Mouse (Mus musculus): Measurements from ENCODE around the gene Pheta2. TPM values are rescaled to one million over a fixed set of nuclear protein-coding genes. Genes with fewer than 3 reads are reported as not detected.

Gene Pheta2
- polyA plus RNA-seq, 1 experiment from 2014 or later: 0.70 TPM

Other genes starting within 250 kb of the Pheta2 start
- gene Ccdc134, start 211.0 kb upstream of the Pheta2 start, polyA plus RNA-seq (2018): 6.6 to 13.4 TPM (median 7.9 TPM) in 3 replicates
- 41.2 to 100 TPM (median 69.4 TPM) in 3 replicates for gene Srebf2, start 191.8 kb upstream of the Pheta2 start, polyA plus RNA-seq (2018)
- gene Shisa8, start 126.1 kb upstream of the Pheta2 start, polyA plus RNA-seq (2018): not detected in 3 replicates
- gene Tnfrsf13c, start 114.6 kb upstream of the Pheta2 start, polyA plus RNA-seq (2018): 0.09 TPM in 1 of 3 replicates, not detected in the others
- 0.32 to 3.8 TPM (median 0.76 TPM) in 3 replicates for gene Cenpm, start 94.2 kb upstream of the Pheta2 start, polyA plus RNA-seq (2018)
- not detected in 3 replicates for gene 1500009C09Rik, start 86.5 kb upstream of the Pheta2 start, polyA plus RNA-seq (2018)
- gene Sept3, start 64.0 kb upstream of the Pheta2 start, polyA plus RNA-seq (2018): 0.17 TPM in 1 of 3 replicates, not detected in the others
- not detected in 3 replicates for gene Wbp2nl, start 40.0 kb upstream of the Pheta2 start, polyA plus RNA-seq (2018)
- gene Naga, start within 50 bp of the Pheta2 start, polyA plus RNA-seq (2018): 77.0 to 153 TPM (median 125 TPM) in 3 replicates
- gene Smdt1, start within 50 bp of the Pheta2 start, polyA plus RNA-seq (2018): 151 to 223 TPM (median 166 TPM) in 3 replicates
- 111 to 200 TPM (median 159 TPM) in 3 replicates for gene Ndufa6, start 15.4 kb downstream of the Pheta2 start, polyA plus RNA-seq (2018)
- gene Cyp2d22, start 41.3 kb downstream of the Pheta2 start, polyA plus RNA-seq (2018): not detected in 3 replicates
- not detected in 3 replicates for gene Cyp2d11, start 55.1 kb downstream of the Pheta2 start, polyA plus RNA-seq (2018)
- not detected in 3 replicates for gene Cyp2d10, start 68.3 kb downstream of the Pheta2 start, polyA plus RNA-seq (2018)
- gene Cyp2d9, start 94.5 kb downstream of the Pheta2 start, polyA plus RNA-seq (2018): not detected in 3 replicates
- gene Cyp2d12, start 216.1 kb downstream of the Pheta2 start, polyA plus RNA-seq (2018): not detected in 3 replicates

Data from macrophage (primary cell).